Mouse (Mus musculus) forebrain, embryonic 16.5 days (tissue): ENCODE data around the gene Phactr1. TPM values are rescaled to one million over a fixed set of nuclear protein-coding genes. Genes with fewer than 3 reads are reported as not detected.

ENCODE experiments used
- ATAC-seq: fragments of 200-750 bp; cut with Nextera tagmentation; 2 replicates; pipeline ENCODE4 v1.8.0; 2017; ENCODE audit warnings: mild to moderate bottlenecking, moderate library complexity
- H3K27ac ChIP-seq: fragments of 300-500 bp; sonication (generic); 2 replicates; pipeline ENCODE4 v1.5.1; 2014; ENCODE audit warnings: low read length, control low read depth
- H3K27me3 ChIP-seq: fragments of 300-500 bp; sonication (generic); replicated peaks from 2 replicates; pipeline ENCODE4 v1.6.1; 2014; ENCODE audit warnings: low read length; ENCODE audit not compliant: control insufficient read depth, insufficient read depth
- H3K36me3 ChIP-seq: fragments of 300-500 bp; sonication (generic); 2 replicates; pipeline ENCODE4 v1.6.1; 2014; ENCODE audit not compliant: control insufficient read depth, insufficient read depth
- H3K4me1 ChIP-seq: fragments of 300-500 bp; sonication (generic); replicated peaks from 2 replicates; pipeline ENCODE4 v1.6.1; 2014; ENCODE audit warnings: low read length; ENCODE audit not compliant: control insufficient read depth, insufficient read depth
- H3K4me2 ChIP-seq: fragments of 300-500 bp; sonication (generic); 2 replicates; pipeline ENCODE4 v1.6.1; 2014; ENCODE audit warnings: mild to moderate bottlenecking, low read length, control low read depth
- H3K4me3 ChIP-seq: fragments of 300-500 bp; sonication (generic); replicated peaks from 2 replicates; pipeline ENCODE4 v1.5.1; 2014; ENCODE audit warnings: mild to moderate bottlenecking, low read length, control low read depth
- H3K9ac ChIP-seq: fragments of 300-500 bp; sonication (generic); replicated peaks from 2 replicates; pipeline ENCODE4 v1.6.1; 2014; ENCODE audit warnings: low read depth, low read length, control low read depth
- H3K9me3 ChIP-seq: fragments of 300-500 bp; sonication (generic); 2 replicates; pipeline ENCODE4 v1.6.1; 2016; ENCODE audit warnings: low read length; ENCODE audit not compliant: control insufficient read depth
- WGBS: fragments of 180-500 bp; shearing (Covaris S2); extraction: QIAGEN DNeasy Blood & Tissue Kit; methylation state at CpG from one replicate; pipeline ENCODE4 v1.1.7; 2014; 5-methylcytosine and 5-hydroxymethylcytosine counted together
- polyA plus RNA-seq: library from polyadenylated mRNA; unstranded; fragments of >200 nt; fragmentation: Nextera tagmentation; extraction: Ambion mirVana; gene quantifications from 2 replicates; pipeline ENCODE4 v1.2.1, GENCODE M21; 2015

Gene Phactr1
- polyA plus RNA-seq, 1 experiment from 2014 or later, result 82.7 TPM

DNA sequence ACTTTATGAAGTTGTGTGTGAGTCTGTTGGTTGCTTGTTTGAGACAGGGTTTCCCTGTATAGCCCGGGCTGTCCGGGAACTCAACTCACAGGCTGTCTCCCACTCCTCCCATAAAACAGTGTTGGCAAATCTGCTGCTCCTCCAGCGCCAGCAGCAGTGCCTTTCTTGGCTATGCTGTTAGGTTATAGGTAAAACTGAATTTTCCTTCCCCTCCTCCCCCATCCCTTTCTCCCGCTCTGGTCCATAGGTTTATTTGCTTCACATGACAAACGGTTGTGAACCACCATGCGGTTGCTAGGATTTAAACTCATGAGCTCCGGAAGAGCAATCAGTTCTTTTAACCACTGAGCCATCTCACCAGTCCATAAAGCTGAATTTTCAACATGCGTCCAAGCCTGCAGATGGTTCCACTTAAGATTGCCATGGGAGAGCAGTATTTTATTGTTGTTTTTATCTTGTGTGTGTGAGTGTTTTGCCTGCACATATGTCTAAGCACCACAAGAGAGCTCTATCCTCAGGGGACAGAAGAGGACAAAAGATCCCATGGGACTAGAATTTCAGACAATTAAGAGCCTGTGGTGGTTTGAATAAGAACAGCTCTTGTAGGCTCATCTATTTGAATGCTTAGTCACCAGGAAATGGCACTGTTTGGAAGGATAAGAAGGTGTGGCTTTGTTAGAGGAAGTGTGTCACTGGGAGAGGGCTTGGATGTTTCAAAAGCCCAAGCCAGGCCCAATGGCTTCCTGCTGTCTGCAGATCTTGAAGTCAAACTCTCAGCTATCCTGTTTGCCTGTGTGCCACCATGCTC is 503.0 kb downstream of the Phactr1 start:
- Histone ChIP-seq H3K4me2 (peak overlapping the region; percentile 59), H3K27me3 (no peaks in the 10 kb centered on the region), H3K4me1 (peaks cover 9% of the 10 kb centered on the region), H3K36me3 (no peaks in the 10 kb centered on the region), H3K9ac (peak overlapping the region; percentile 7; the same call in 1 of the 2 replicates), H3K9me3 (no peaks in the 10 kb centered on the region), H3K4me3 (peak overlapping the region; percentile 39), H3K27ac (peak overlapping the region; percentile 14; the same call in 1 of the 2 replicates)
- ATAC-seq, result peak; percentile 67
- WGBS, result 31% methylated on average over 8 of the region's 8 CpGs

GRCm38 (mm10) chr13:43187736-43188135 is 507.3 kb downstream of the Phactr1 start:
- Histone ChIP-seq H3K9me3 (no peaks in the 10 kb centered on the region), H3K4me1 (peaks cover 6% of the 10 kb centered on the region), H3K9ac (no peak overlapping the region), H3K36me3 (no peaks in the 10 kb centered on the region), H3K27ac (no peak overlapping the region), H3K27me3 (no peaks in the 10 kb centered on the region), H3K4me3 (no peak overlapping the region), H3K4me2 (no peak overlapping the region)
- WGBS, result 98% methylated on average over 4 of the region's 4 CpGs
- ATAC-seq, result no peak
